Mouse (Mus musculus) bone marrow, adult 2 months (tissue): ENCODE results near the gene Ntn1. TPM values are rescaled to one million over a fixed set of nuclear protein-coding genes. Genes with fewer than 3 reads are reported as not detected.

Experiments
- H3K27ac ChIP-seq: fragments of 200-500 bp; 2 replicates; pipeline ENCODE4 v1.5.1; 2012; ENCODE audit warnings: low read depth, mild to moderate bottlenecking, control low read depth, inconsistent platforms, low read length; ENCODE audit not compliant: control insufficient read depth, poor library complexity, insufficient read depth
- H3K4me1 ChIP-seq: fragments of 200-500 bp; 2 replicates; pipeline ENCODE4 v1.6.1; 2011; ENCODE audit warnings: low read length; ENCODE audit not compliant: control insufficient read depth, insufficient read depth
- H3K4me3 ChIP-seq: fragments of 200-500 bp; replicated peaks from 2 replicates; pipeline ENCODE3; 2011; ENCODE audit warnings: mild to moderate bottlenecking, low read depth, low read length, control low read depth; ENCODE audit not compliant: control insufficient read depth
- CTCF ChIP-seq: fragments of 200-500 bp; IDR thresholded peaks from 2 replicates; pipeline ENCODE4 v1.5.1; 2011; ENCODE audit warnings: low read length, control low read depth; ENCODE audit not compliant: control insufficient read depth, insufficient read depth
- POLR2A ChIP-seq: fragments of 200-500 bp; IDR thresholded peaks from 2 replicates; pipeline ENCODE4 v1.6.1; 2011; ENCODE audit warnings: low read depth, mild to moderate bottlenecking, control low read depth, low read length, borderline replicate concordance; ENCODE audit not compliant: control insufficient read depth
- WGBS: fragments of 180-500 bp; shearing (Covaris S2); methylation state at CpG from one replicate; pipeline ENCODE4 v1.1.7; 2018; 5-methylcytosine and 5-hydroxymethylcytosine counted together
- polyA plus RNA-seq: library from polyadenylated mRNA; stranded (reverse); fragments of >200 nt; gene quantifications from 2 replicates; pipeline ENCODE4 v1.2.4, GENCODE M21; 2011; ENCODE audit warnings: low replicate concordance; ENCODE audit not compliant: missing spikeins, insufficient read depth, insufficient read length

Gene Ntn1
- polyA plus RNA-seq, 1 experiment, result 0.72 TPM

DNA sequence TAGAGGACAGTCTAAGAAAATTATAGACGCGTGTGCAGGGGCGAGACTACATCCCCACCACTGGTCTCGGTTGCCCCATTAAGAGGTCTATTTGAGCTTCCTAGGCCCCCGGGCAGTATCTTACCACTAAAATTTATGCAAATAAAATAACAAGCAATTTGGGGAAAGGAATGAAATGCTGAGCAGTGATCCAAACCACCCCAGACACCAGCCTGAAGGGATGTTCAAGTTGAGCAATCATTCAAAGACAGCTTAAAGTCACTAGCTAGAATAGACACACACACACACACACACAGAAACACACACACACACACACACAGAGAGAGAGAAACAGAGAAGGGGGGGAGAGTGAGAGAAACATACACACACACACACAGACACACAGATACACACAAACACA, 105.1 kb downstream of the Ntn1 start:
- 79% methylated on average over 5 of the region's 5 CpGs for WGBS

DNA sequence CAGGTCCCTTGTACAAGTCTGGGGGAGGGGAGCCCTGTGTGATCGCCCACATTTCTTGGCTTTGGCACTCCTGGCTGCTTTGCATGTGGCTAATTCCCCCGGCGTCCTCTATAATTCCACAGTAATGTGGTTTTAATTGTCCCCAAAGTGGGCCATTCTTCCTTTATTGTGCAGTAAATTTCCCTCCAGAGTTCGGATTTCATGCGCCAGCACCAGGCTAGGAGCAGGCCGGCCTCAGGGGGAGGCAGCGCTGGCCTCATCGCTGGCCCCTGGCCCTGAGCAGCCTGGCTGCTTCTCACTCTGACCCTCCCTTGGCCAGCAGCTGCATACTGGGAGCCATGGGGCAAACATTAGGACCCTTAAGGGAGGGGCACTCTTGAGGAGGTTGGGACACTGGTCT, 110.0 kb downstream of the Ntn1 start:
- Histone ChIP-seq H3K27ac (no peak overlapping the region), H3K4me1 (no peaks in the 10 kb centered on the region), H3K4me3 (no peak overlapping the region)
- TF ChIP-seq POLR2A, result no peak
- TF ChIP-seq CTCF, result no peak
- 87% methylated on average over 8 of the region's 8 CpGs for WGBS

More for the DNA sequence above, 105.1 kb downstream of the Ntn1 start:
- Histone ChIP-seq H3K4me1 (no peaks in the 10 kb centered on the region), H3K27ac (no peak overlapping the region), H3K4me3 (no peak overlapping the region)
- TF ChIP-seq POLR2A, result no peak
- TF ChIP-seq CTCF, result no peak

DNA sequence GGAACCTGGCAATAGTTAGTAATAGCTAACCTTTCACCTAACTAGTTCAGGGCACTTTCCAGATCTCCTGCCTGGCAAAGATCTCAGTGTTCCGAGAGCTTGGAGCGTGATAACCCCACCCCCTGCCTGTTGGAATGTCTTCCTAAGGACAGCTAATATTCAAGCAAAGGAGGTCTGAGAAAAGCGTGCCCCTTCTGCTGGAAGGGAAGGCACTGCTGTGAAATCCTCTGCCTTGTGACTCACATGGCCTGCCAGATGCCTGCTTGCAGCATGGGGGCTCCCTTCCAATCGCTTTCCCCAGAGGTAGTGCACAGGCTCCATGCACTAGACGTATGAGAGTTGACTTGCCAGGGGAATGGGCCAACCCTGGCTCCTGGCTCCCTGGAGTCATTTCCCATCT, 113.3 kb downstream of the Ntn1 start:
- WGBS, result 82% methylated on average over 5 of the region's 5 CpGs
- Histone ChIP-seq H3K4me1 (no peaks in the 10 kb centered on the region), H3K4me3 (no peak overlapping the region), H3K27ac (no peak overlapping the region)
- no peak for TF ChIP-seq CTCF
- TF ChIP-seq POLR2A, result no peak

DNA sequence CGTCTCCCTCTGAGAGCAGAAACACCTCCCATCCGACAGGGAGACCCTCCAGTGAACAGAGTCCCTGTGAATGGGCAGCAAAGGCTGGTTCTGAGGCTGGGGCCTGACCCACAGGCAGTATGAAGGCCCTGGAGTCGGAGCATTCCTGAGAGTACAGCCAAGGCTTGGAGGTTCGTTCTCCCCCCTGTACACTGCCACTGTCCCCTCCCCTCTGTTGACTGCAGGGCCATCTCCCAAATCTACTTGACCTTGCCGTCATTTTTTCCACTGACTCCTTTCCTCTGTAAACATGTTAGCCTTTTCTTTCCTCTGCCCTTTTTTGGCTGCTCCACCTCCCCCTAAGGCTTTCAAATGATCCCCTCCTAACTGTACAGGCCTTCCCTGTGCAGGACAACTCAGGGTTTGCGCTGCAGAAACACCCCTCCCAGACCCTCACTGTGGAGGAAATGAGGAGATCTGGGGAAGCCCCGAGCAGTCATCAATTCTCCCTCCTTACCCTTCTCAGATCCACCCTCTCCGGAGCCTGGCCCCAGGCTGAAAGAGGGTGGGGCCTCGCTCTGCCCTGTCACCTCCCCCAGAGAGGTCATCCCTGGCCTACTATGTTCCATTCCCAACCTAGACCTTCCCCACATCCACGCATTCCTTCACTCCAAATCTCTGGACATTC, 114.3 kb downstream of the Ntn1 start:
- Histone ChIP-seq H3K4me1 (no peaks in the 10 kb centered on the region), H3K27ac (no peak overlapping the region), H3K4me3 (no peak overlapping the region)
- no peak for TF ChIP-seq POLR2A
- no peak for TF ChIP-seq CTCF
- WGBS, result 76% methylated on average over 10 of the region's 10 CpGs

DNA sequence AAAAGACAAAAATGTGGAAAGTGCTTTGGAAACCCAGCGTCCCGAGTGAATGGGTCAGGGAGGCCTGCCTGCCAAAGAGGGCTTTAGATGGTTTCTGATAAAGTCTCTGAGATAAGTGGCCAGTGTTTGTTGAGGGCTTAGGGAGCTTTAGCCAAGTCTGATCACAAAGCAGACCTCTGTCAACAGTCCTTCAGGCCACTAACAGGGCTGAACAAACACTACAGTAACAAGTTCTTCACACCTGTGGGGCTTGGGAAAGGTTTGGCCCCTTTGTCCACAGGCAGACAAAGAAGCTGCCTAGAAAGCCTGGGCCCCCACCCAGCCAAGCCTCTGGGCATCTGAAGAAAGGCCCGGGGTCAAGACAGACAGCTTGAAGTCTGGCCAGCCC, 114.9 kb downstream of the Ntn1 start:
- TF ChIP-seq CTCF (no peak), POLR2A (no peak)
- 72% methylated on average over 3 of the region's 3 CpGs for WGBS
- no peaks in the 10 kb centered on the region for H3K4me1 ChIP-seq
- no peak overlapping the region for H3K27ac ChIP-seq
- H3K4me3 ChIP-seq, result no peak overlapping the region

DNA sequence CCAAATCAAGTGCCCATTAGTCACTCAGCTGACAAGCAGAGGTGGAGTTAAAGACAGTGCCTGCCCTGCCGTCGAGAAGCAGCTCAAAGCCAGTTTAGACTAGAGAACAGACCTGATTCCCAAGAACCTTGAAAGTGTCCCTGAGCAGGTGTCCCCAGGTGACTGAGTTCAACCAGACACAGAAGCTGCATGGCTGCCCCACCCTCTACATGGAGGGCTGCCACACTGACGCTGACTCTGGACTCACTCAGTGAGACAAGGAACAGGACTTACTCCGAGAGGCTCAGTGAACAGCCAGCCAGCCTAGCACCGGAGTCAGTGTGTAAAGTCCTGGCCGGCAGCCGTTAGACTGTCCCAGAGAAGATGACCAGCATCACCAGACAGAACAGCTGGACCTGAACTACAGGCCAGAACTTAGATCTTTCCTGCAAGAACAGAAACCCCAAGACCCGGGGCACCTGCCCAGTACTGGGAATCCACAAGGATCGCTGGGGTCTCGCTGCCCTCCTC, 120.6 kb downstream of the Ntn1 start:
- Histone ChIP-seq H3K27ac (no peak overlapping the region), H3K4me3 (no peak overlapping the region), H3K4me1 (no peaks in the 10 kb centered on the region; the same call in 1 of the 2 replicates)
- whole genome bisulfite sequencing, result 77% methylated on average over 10 of the region's 10 CpGs
- TF ChIP-seq POLR2A (no peak), CTCF (no peak)

DNA sequence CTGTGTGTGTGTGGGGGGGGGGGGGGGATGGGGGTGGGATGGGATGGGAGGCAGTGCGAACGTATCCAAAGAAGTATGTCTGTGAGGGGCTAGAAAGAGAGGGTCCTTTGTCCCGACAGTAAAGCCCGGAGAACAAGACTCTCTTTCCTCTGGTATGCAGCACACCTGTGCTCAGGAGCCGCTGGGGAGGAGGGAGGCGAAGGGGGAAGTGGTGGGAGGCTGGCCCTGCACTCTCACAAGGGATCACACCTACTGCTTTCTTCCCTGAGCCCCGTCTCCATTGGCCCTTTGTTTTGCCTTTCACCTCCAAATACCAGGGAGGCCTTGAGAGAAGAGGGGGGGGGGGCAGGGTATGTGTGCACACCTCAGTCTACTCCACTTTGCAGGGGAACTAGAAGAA, 123.7 kb downstream of the Ntn1 start:
- 46% methylated on average over 7 of the region's 7 CpGs for WGBS
- TF ChIP-seq CTCF (no peak), POLR2A (no peak)
- H3K4me3 ChIP-seq, result no peak overlapping the region
- H3K4me1 ChIP-seq, result no peaks in the 10 kb centered on the region; the same call in 1 of the 2 replicates
- H3K27ac ChIP-seq, result no peak overlapping the region

DNA sequence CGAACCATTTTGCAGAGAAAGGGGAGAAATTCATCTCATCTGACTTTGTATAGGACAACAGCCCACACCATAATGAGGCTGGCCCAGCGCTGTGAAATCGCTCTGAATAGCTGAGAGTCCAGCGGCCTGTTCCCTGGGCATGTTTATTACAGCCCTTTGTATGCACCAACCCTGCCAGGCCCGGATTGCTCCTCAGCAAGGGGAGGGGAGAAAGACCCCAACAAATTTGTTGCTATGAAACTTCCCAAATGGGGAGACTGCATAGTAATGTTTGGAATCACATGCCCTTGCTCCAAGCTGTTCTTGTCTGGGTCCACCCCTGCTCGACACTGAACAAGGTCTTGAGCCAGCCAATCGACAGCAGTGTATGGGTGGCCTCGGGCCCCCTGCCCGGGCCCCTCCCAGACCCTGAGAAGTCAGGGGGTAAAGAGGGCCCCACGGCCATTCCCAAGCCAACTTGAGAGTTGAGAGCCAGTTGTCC, 126.3 kb downstream of the Ntn1 start:
- H3K4me3 ChIP-seq, result no peak overlapping the region
- H3K4me1 ChIP-seq, result no peaks in the 10 kb centered on the region; the same call in 1 of the 2 replicates
- WGBS, result 80% methylated on average over 10 of the region's 10 CpGs
- H3K27ac ChIP-seq, result no peak overlapping the region
- TF ChIP-seq CTCF (no peak), POLR2A (no peak)
